Mouse (Mus musculus): ENCODE measurements around the gene Zbtb9. TPM values are rescaled to one million over a fixed set of nuclear protein-coding genes. Genes with fewer than 3 reads are reported as not detected.

Zbtb9 gene
- polyA plus RNA-seq, 1 experiment from 2014 or later, result 11.1 TPM

DNA sequence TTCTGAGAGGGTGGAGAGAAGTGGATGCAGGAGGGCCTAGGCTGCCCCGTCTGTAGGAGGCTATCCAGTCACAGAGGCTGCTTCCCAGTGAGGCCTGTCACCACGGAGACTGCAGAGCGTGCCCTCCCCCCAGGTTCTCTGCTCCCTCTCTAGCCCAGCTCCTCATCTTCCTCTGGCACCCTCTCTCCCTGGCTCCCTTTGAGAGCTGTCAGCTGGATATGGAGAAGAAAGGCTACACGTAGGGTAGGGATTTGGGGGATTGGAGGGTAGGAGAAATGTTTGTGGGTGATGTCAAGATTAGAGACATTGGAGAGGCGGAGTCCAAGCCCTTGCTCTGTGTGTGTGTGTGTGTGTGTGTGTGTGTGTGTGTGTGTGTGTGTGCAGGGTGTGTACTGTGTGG lies 23.1 kb upstream of the Zbtb9 start:
- ATAC-seq (replicated peaks; ENCODE audit: low FRiP score, low read depth) (no peak), DNase-seq (ENCODE audit: low spot score) (no peak)
- Histone ChIP-seq H3K4me3 (replicated peaks; ENCODE audit: low read depth, low read length) (no peak overlapping the region), H3K27ac (peak overlapping the region; percentile 64; the same call in 1 of the 2 replicates), H3K4me1 (replicated peaks; ENCODE audit: insufficient read depth, low read length) (peaks cover 40% of the 10 kb centered on the region), H3K9me3 (replicated peaks; ENCODE audit: low read length) (no peaks in the 10 kb centered on the region), H3K4me2 (ENCODE audit: low read length) (no peak overlapping the region), H3K9ac (ENCODE audit: low read depth, low read length) (no peak overlapping the region), H3K27me3 (ENCODE audit: insufficient read depth, low read length) (no peaks in the 10 kb centered on the region), H3K36me3 (ENCODE audit: insufficient read depth, low read length) (0 out of 2 replicates have a peak, but pooled peaks cover 2% of the 10 kb centered on the region)
- 52% methylated on average over 5 of the region's 5 CpGs for WGBS
- no peak for TF ChIP-seq CTCF (IDR thresholded peaks at IDR 0.05; ENCODE audit: low read depth)

DNA sequence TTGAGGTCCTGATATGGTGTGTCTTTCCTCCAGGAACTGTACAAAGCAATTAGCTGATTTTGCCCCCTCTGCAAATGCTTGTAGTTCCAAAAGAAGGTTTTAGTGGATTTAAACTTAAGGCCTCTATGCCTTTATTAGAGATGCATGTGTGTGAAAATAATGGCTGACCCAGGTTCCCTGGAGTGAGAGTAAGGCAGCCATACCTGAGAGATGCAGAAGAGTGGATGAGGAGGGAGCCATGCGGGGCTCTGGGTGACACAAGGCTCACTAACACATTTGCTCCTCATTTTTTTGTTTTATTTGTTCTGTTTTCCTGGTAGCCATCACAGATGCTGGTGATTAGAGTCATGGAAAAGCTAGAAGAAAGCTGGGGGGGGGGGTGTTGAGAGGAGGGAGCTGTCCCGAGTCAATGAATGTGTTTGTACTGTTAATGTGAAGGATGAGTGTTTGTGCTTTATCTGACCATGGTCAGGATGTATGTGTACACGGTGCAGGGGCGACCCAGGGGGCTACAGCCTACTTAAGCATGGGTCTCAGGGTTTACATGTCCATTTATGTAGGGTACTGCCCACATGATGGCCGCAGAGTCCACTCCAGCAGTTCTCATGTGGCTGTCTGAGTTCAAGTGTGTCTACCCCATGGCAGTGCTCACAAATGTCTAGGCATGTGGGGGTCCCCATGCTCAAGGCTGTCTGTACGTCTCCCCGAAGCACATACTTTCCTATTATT lies 22.2 kb upstream of the Zbtb9 start:
- H3K4me1 ChIP-seq (replicated peaks; ENCODE audit: insufficient read depth, low read length), result peaks cover 37% of the 10 kb centered on the region
- 30% methylated on average over 7 of the region's 7 CpGs for WGBS
- DNase-seq (ENCODE audit: low spot score), result no peak

DNA sequence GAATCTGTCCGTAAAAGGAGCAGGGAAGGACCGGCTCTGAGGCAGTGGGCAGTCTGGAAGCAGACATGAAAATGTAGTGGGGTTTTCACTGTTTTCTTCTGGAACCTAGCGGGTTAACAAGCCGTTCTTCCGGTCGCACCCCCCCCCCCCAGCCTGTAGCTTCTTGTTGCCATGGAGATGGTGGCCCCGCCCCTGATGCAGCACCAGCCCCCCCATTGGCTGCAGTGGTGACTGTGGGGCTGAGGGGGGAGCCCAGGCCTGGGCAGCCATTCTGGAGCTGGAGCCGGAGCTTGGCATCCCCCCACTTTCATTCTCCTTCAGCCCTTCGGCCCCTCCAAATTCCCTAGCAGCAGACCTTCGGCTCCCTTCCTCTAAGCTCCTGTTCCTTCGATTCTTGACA lies 21.6 kb upstream of the Zbtb9 start:
- Histone ChIP-seq H3K36me3 (ENCODE audit: insufficient read depth, low read length) (0 out of 2 replicates have a peak, but pooled peaks cover 5% of the 10 kb centered on the region), H3K4me2 (ENCODE audit: low read length) (peak overlapping the region; percentile 57), H3K9ac (ENCODE audit: low read depth, low read length) (peak overlapping the region; percentile 38), H3K9me3 (replicated peaks; ENCODE audit: low read length) (no peaks in the 10 kb centered on the region), H3K27me3 (ENCODE audit: insufficient read depth, low read length) (no peaks in the 10 kb centered on the region), H3K4me3 (replicated peaks; ENCODE audit: low read depth, low read length) (peak overlapping the region; percentile 20), H3K27ac (no peak overlapping the region), H3K4me1 (replicated peaks; ENCODE audit: insufficient read depth, low read length) (peaks cover 32% of the 10 kb centered on the region)
- ATAC-seq (replicated peaks; ENCODE audit: low FRiP score, low read depth) (peak; percentile 34; the same call in 1 of the 2 replicates), DNase-seq (ENCODE audit: low spot score) (peak; percentile 91)
- no peak for TF ChIP-seq CTCF (IDR thresholded peaks at IDR 0.05; ENCODE audit: low read depth)
- WGBS, result 2% methylated on average over 11 of the region's 11 CpGs

More for the DNA sequence above, 22.2 kb upstream of the Zbtb9 start:
- Histone ChIP-seq H3K4me3 (replicated peaks; ENCODE audit: low read depth, low read length) (peak overlapping the region; percentile 20; the same call in 1 of the 2 replicates), H3K4me2 (ENCODE audit: low read length) (peak overlapping the region; percentile 57), H3K9ac (ENCODE audit: low read depth, low read length) (0 out of 2 replicates have a peak overlapping the region, but pooled peaks have one; percentile 38), H3K27me3 (ENCODE audit: insufficient read depth, low read length) (no peaks in the 10 kb centered on the region), H3K9me3 (replicated peaks; ENCODE audit: low read length) (no peaks in the 10 kb centered on the region), H3K27ac (no peak overlapping the region), H3K36me3 (ENCODE audit: insufficient read depth, low read length) (0 out of 2 replicates have a peak, but pooled peaks cover 5% of the 10 kb centered on the region)
- ATAC-seq (replicated peaks; ENCODE audit: low FRiP score, low read depth), result no peak
- TF ChIP-seq CTCF (IDR thresholded peaks at IDR 0.05; ENCODE audit: low read depth), result no peak

DNA sequence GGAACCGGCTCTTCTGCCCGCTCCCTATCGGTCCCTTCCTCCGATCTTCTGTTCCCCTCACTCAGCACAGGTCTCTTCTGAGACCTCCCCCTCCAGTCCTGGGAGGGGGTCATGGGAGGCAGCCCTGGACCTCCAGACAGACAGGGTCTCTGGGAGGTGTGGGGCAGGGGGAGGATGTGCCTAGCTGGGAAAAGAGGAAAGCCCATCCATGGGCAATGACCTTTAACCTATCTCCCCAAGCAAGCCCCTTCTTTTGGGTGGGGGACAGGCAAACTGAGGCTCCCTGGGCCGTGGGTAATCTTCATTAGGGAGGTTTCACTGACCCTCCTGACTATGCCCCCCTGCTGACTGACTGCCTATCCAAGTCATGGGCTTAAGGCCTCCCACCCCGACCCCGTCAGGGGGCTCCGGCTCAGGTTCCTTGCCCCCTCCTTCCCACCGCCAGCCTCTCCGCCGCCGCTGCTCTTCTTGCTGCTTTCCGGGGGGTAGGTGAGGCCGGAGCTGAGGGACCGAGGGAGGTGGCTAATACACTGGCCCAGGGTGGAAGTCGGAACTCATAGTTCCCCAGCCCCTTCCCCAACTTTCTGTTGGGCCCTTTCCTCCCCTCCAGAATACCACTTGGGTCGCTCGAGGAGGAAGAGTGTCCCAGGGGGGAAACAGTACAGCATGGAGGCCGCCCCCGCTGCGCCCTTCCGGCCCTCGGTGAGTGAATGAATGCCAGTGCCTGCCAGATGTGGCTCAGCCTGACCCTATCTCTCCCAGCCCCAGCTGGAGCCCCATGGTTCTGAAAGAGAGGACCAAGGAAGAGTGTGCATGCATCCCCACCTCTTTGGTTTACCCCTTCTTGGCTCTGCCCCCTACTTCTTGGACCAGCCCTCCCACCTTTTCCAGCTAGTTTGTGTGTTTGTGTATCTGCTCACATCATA lies 20.8 kb upstream of the Zbtb9 start:
- H3K27ac ChIP-seq, result 0 out of 2 replicates have a peak overlapping the region, but pooled peaks have one; percentile 19
- 11% methylated on average over 23 of the region's 23 CpGs for WGBS
- ATAC-seq (replicated peaks; ENCODE audit: low FRiP score, low read depth), result 0 out of 2 replicates have a peak, but pooled peaks have one; percentile 3

DNA sequence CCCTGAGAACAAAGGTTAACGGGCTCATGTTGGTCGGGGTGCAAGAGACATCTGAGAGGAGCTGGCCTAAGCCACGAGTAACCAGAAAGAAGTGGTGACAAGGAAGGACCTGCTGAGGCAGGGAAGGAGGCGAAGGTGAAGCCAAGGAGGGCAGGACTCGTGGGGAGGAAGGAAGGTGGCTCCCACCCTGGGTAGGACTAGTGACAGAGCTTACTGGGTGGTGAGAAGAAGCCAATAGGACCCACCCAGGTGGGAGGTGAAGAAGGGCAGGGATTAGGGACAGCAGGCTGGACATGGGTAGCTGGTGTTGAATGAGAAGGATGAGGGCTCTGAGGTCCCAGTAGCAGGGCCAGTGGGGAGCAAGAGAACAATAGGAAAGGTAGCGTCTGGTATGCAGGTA lies 19.8 kb upstream of the Zbtb9 start:
- Histone ChIP-seq H3K9me3 (replicated peaks; ENCODE audit: low read length) (no peaks in the 10 kb centered on the region), H3K4me3 (replicated peaks; ENCODE audit: low read depth, low read length) (no peak overlapping the region), H3K27me3 (ENCODE audit: insufficient read depth, low read length) (no peaks in the 10 kb centered on the region), H3K27ac (no peak overlapping the region), H3K4me1 (replicated peaks; ENCODE audit: insufficient read depth, low read length) (peaks cover 32% of the 10 kb centered on the region), H3K9ac (ENCODE audit: low read depth, low read length) (peak overlapping the region; percentile 38; the same call in 1 of the 2 replicates), H3K4me2 (ENCODE audit: low read length) (peak overlapping the region; percentile 57), H3K36me3 (ENCODE audit: insufficient read depth, low read length) (peaks cover 20% of the 10 kb centered on the region)
- TF ChIP-seq CTCF (IDR thresholded peaks at IDR 0.05; ENCODE audit: low read depth), result no peak
- ATAC-seq (replicated peaks; ENCODE audit: low FRiP score, low read depth) (no peak), DNase-seq (ENCODE audit: low spot score) (no peak)
- WGBS, result 32% methylated on average over 6 of the region's 6 CpGs

More for the DNA sequence above, 20.8 kb upstream of the Zbtb9 start:
- Histone ChIP-seq H3K4me1 (replicated peaks; ENCODE audit: insufficient read depth, low read length) (peaks cover 32% of the 10 kb centered on the region), H3K9me3 (replicated peaks; ENCODE audit: low read length) (no peaks in the 10 kb centered on the region), H3K9ac (ENCODE audit: low read depth, low read length) (peak overlapping the region; percentile 38; the same call in 1 of the 2 replicates), H3K36me3 (ENCODE audit: insufficient read depth, low read length) (peaks cover 10% of the 10 kb centered on the region; the same call in 1 of the 2 replicates), H3K4me2 (ENCODE audit: low read length) (peak overlapping the region; percentile 57), H3K4me3 (replicated peaks; ENCODE audit: low read depth, low read length) (peak overlapping the region; percentile 20), H3K27me3 (ENCODE audit: insufficient read depth, low read length) (no peaks in the 10 kb centered on the region)
- DNase-seq (ENCODE audit: low spot score), result no peak
- TF ChIP-seq CTCF (IDR thresholded peaks at IDR 0.05; ENCODE audit: low read depth), result no peak

DNA sequence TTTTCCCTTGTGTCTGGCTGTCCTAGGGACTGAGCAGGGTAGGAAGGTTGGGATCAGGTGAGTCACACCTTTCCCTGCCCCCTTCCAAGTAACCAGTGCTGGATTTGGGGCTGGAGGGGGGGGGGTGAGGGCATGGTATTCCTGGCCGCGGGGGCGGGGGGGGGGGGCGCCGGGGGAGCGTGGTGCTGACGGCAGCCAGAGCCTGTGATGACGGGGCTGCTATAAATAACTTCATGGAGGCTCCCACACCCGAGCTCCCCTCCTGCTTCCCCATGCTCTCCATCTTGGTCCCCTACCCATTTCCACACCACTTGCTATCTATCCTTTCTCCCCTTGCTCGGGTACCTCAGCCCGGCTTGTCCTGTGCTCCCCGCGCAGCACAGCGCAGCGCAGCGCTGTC lies 19.2 kb upstream of the Zbtb9 start:
- 40% methylated on average over 8 of the region's 16 CpGs for WGBS
- no peak for ATAC-seq (replicated peaks; ENCODE audit: low FRiP score, low read depth)

More for the DNA sequence above, 19.2 kb upstream of the Zbtb9 start:
- no peak overlapping the region for H3K4me3 ChIP-seq (replicated peaks; ENCODE audit: low read depth, low read length)
- no peaks in the 10 kb centered on the region for H3K9me3 ChIP-seq (replicated peaks; ENCODE audit: low read length)
- peaks cover 32% of the 10 kb centered on the region for H3K4me1 ChIP-seq (replicated peaks; ENCODE audit: insufficient read depth, low read length)
- H3K9ac ChIP-seq (ENCODE audit: low read depth, low read length), result peak overlapping the region; percentile 38; the same call in 1 of the 2 replicates
- peak overlapping the region; percentile 36 for H3K4me2 ChIP-seq (ENCODE audit: low read length)
- TF ChIP-seq CTCF (IDR thresholded peaks at IDR 0.05; ENCODE audit: low read depth), result no peak
- no peaks in the 10 kb centered on the region for H3K27me3 ChIP-seq (ENCODE audit: insufficient read depth, low read length)
- H3K36me3 ChIP-seq (ENCODE audit: insufficient read depth, low read length), result peaks cover 25% of the 10 kb centered on the region
- no peak overlapping the region for H3K27ac ChIP-seq
- DNase-seq (ENCODE audit: low spot score), result no peak
